Mouse (Mus musculus) testis, adult 2 months (tissue): ENCODE results near the gene Afg3l1. TPM values are rescaled to one million over a fixed set of nuclear protein-coding genes. Genes with fewer than 3 reads are reported as not detected.
A peak's percentile ranks its signal among the peaks of the same experiment; 100 is the strongest.
"Not testable (repeated sequence)": the region's sequence is repeated elsewhere in the genome, so short reads cannot be mapped to it uniquely, and the experiment has no call there.

Source experiments
- H3K27ac ChIP-seq: fragments of 200-500 bp; 2 replicates; pipeline ENCODE4 v1.5.1; 2012; ENCODE audit warnings: low read depth, low read length; ENCODE audit not compliant: control insufficient read depth, insufficient read depth
- H3K27me3 ChIP-seq: fragments of 200-500 bp; 2 replicates; pipeline ENCODE4 v1.6.1; 2012; ENCODE audit warnings: mild to moderate bottlenecking, low read length, moderate library complexity; ENCODE audit not compliant: control insufficient read depth, insufficient read depth
- H3K36me3 ChIP-seq: fragments of 200-500 bp; 2 replicates; pipeline ENCODE4 v1.6.1; 2012; ENCODE audit warnings: mild to moderate bottlenecking, low read length; ENCODE audit not compliant: control insufficient read depth, insufficient read depth
- H3K4me1 ChIP-seq: fragments of 200-500 bp; 2 replicates; pipeline ENCODE4 v1.6.1; 2012; ENCODE audit warnings: low read length; ENCODE audit not compliant: control insufficient read depth, insufficient read depth
- H3K4me3 ChIP-seq: fragments of 200-500 bp; 2 replicates; pipeline ENCODE4 v1.5.1; 2012; ENCODE audit warnings: low read depth, mild to moderate bottlenecking, low read length, moderate library complexity, mixed read lengths; ENCODE audit not compliant: control insufficient read depth
- CTCF ChIP-seq: fragments of 200-500 bp; IDR thresholded peaks from 2 replicates; pipeline ENCODE4 v1.5.1; 2012; ENCODE audit warnings: low read depth, mild to moderate bottlenecking, inconsistent platforms, low read length, moderate library complexity; ENCODE audit not compliant: control insufficient read depth, insufficient read depth, insufficient replicate concordance
- POLR2A ChIP-seq: fragments of 200-500 bp; IDR thresholded peaks from 2 replicates; pipeline ENCODE4 v1.6.1; 2012; ENCODE audit warnings: low read depth, mild to moderate bottlenecking, inconsistent platforms, low read length, moderate library complexity; ENCODE audit not compliant: control insufficient read depth
- polyA plus RNA-seq: library from polyadenylated mRNA; depleted of rRNA; stranded (reverse); fragments of >200 nt; gene quantifications from 2 replicates; pipeline ENCODE4 v1.2.3, GENCODE M21; 2012; rRNA removed

Gene Afg3l1
- polyA plus RNA-seq, result 29.5 and 30.4 TPM in 2 replicates

DNA sequence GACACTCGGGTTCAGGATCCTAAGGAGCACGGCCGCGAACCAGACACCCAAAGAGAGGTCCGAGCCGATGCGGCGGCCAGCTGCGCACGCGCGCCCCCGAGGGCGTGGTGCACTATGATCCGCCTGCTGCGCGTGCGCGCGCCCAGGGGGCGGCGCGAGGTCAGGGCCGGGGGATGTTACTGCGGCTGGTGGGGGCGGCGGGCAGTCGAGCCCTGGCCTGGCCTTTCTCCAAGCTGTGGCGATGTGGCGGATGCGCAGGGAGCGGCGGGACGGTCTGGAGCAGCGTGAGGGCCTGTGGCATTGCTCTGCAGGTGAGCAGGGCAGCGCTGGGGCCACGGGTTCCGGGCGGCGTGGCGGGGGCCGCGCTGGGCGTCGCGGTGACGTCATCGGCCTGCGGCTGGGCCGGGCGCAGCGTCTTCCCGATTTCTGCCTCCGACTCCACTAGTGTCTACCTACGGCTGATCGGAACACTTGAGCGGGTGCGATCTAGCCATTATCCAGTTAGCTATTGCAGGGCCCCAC lies at the start of gene Afg3l1:
Gene Afg3l1 (plus strand): TSS at position 167 of the 522 bp plus-strand sequence.
- no peak; the same call in 1 of the 2 replicates for TF ChIP-seq CTCF
- peak; percentile 53 for TF ChIP-seq POLR2A
- H3K27me3 ChIP-seq, result no peaks in the 10 kb centered on the region
- peak within 1 kb of the TSS; percentile 99 for H3K4me3 ChIP-seq
- H3K27ac ChIP-seq, result peak within 1 kb of the TSS; percentile 97
- no peaks in the 10 kb centered on the region for H3K36me3 ChIP-seq
- peaks cover 11% of the 10 kb centered on the region for H3K4me1 ChIP-seq

DNA sequence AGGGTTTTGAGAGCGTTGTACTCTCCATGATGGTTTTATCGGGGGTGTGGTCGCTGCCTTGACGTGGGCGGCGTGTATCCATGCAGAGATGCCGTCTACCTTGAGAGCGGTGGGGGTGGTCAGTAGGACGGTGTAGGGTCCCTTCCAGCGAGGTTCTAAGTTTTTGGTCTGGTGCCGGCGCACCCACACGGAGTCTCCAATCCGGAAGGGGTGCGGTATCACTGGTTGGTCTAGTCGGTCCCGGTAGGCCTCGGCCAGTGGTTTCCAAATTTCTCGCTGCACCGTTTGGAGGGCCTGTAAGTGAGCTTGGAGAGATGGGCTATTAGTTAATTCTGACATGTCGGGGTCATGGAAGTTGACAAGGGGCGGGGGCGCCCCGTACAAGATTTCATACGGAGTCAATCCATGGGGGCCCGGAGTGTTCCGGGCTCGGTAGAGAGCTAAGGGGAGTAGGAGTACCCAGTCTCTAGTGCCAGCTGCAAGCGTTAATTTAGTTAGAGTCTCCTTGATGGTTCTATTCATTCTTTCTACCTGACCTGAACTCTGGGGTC lies 49.3 kb upstream of the Afg3l1 start:
- TF ChIP-seq CTCF (no peak), POLR2A (no peak)
- H3K4me3 ChIP-seq, result no peak overlapping the region
- H3K36me3 ChIP-seq, result no peaks in the 10 kb centered on the region
- H3K27ac ChIP-seq, result no peak overlapping the region
- no peaks in the 10 kb centered on the region for H3K27me3 ChIP-seq
- H3K4me1 ChIP-seq, result no peaks in the 10 kb centered on the region

DNA sequence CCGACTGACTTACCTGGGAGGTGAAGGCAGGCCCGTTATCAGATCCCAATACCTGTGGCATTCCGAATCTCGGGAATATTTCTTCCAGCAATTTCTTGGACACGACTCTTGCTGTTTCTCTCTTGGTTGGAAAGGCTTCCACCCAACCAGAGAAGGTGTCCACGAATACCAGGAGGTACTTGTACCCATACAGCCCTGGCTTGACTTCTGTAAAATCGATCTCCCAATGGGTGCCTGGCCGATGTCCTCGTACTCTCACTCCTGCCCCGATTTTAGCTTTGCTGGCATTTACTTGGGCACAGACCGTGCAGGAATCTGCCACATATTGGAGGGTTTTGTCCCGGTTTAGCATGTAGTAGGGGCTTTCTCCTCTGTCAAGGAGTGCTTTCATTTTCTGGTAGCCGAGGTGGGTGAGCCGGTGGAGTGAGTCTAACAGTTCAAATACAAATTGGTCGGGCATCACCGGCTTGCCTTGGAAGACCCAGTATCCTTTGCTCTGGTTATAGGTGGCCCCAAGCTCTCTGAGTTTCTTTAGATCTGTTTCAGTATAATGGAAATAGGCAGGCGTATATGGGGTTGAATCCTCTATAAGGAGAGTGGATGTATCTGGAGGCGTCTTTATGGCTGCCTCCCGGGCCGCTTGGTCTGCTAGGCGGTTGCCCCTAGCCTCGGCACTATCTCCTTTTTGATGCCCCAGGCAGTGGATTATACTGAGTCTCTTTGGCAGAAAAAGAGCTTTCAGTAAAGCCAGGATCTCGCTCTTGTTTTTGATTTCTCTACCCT lies 48.6 kb upstream of the Afg3l1 start:
- Histone ChIP-seq H3K27me3 (no peaks in the 10 kb centered on the region), H3K36me3 (no peaks in the 10 kb centered on the region), H3K4me1 (no peaks in the 10 kb centered on the region), H3K4me3 (no peak overlapping the region), H3K27ac (no peak overlapping the region)
- TF ChIP-seq CTCF (no peak), POLR2A (no peak)

DNA sequence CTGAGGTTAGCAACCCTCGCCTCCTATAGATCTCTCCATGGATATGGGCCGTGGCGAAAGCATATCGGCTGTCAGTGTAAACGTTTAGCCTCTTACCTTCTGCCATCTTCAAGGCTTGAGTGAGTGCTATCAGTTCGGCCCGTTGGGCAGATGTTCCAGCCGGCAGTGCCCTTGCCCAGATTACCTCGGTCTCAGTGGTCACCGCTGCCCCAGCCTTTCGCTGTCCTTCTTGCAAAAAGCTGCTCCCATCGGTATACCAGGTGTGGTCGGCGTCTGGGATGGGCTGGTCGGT lies 48.0 kb upstream of the Afg3l1 start:
- not testable (repeated sequence) for H3K4me1 ChIP-seq, H3K27ac ChIP-seq, H3K27me3 ChIP-seq, H3K36me3 ChIP-seq, H3K4me3 ChIP-seq

DNA sequence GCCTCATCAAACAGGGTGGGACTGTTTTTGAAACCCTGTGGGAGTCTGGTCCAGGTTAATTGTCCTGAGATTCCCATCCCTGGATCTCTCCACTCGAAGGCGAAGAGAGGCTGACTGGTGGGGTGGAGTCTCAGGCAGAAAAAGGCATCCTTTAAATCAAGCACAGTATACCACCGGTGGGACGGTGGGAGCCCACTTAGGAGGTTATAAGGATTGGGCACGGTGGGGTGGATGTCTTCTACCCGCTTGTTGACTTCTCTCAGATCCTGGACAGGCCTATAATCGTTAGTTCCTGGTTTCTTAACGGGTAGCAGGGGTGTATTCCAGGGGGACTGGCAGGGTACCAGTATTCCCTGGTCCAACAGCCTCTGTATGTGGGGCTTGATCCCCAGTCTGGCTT lies 46.8 kb upstream of the Afg3l1 start:
- H3K27ac ChIP-seq, H3K4me1 ChIP-seq, H3K4me3 ChIP-seq, H3K36me3 ChIP-seq, H3K27me3 ChIP-seq: not testable (repeated sequence)

DNA sequence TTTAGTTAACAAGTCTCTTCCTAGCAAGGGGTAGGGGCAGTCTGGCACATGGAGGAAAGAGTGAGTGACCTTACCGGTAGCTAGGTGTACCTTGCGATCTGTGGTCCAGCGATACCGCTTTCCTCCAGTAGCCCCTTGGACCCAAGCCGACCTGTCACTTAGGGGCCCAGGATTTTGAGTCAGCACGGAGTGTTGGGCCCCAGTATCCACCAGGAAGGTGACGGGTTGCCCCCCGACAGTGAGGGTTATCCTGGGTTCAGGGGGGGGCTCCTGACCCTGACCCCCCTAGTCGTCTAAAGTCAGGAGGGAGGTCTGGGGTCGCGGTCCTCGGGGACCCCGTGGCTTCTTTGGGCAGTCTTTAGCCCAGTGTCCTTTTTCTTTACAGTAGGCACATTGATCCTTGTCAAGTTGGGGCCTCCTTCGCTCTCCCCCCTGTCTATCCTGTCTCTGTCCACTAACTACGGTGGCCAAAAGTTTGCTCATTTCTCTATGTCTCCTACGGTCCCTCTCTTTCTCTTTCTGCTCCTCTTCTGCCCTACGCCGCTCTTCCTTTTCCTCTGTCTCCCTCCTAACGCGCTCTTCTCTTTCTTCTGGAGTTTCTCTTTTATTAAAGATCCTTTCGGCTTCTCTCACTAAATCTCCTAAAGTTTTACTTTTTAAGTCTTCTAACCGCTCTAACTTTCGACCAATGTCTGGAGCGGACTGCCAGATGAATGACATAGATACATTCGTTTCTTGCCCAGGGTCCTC lies 45.9 kb upstream of the Afg3l1 start:
- TF ChIP-seq POLR2A (no peak), CTCF (no peak)
- Histone ChIP-seq H3K27me3 (no peaks in the 10 kb centered on the region), H3K27ac (no peak overlapping the region), H3K4me3 (no peak overlapping the region), H3K4me1 (no peaks in the 10 kb centered on the region), H3K36me3 (no peaks in the 10 kb centered on the region)

DNA sequence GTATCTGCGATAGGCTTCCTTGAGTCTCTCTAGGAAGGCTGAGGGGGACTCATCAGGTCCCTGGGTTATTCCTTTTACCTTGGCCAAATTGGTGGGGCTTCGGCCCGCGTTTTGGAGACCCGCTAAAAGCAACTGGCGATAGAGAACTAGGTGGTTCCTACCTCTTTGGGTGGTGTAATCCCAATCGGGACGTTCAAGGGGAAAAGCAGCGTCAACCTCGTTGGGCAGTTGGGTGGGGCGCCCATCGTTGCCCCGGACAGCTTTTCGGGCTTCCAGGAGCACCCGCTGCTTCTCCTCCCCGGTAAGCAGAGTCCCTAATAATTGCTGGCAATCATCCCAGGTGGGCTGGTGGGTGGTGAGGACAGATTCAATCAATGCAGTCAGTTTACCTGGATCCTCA lies 45.3 kb upstream of the Afg3l1 start:
- H3K4me3 ChIP-seq, result no peak overlapping the region
- H3K27me3 ChIP-seq, result no peaks in the 10 kb centered on the region
- H3K36me3 ChIP-seq, result no peaks in the 10 kb centered on the region
- H3K4me1 ChIP-seq, result no peaks in the 10 kb centered on the region
- no peak for TF ChIP-seq POLR2A
- TF ChIP-seq CTCF, result no peak
- no peak overlapping the region for H3K27ac ChIP-seq

DNA sequence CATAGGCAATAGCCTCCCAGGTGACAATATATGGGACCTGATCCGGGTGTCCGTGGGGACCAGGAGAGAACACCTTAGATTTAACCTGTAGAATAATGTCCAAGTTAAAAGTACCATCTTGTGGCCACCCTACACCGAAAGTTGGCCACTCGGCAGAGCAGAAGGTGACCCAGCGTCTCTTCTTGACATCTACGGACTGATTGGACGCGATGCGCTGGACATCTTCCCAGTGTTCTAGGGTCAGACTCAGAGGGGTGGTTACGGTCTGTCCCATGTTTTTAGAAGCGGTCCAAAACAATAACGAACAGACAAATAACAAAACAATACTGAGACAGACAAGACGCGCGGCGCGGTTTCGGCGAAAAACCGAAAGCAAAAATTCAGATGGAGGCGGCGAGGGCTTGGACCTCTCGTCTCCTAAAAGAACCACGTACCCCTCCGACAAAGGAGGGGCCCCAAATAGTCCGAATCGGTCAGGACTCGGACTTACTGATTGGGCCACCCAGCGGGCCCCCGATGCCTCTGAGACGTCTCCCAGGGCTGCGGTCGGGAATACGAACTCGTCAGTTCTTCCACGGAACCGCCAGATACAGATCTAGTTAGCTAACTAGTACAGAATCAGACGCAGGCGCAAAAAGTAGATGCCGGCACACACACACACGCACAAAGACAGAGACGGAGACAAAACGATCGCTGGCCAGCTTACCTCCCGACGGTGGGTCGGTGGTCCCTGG lies 44.3 kb upstream of the Afg3l1 start:
- H3K27ac ChIP-seq, H3K4me1 ChIP-seq, H3K4me3 ChIP-seq, H3K27me3 ChIP-seq, H3K36me3 ChIP-seq: not testable (repeated sequence)
